18 mouse cellular contexts compared by ENCODE assay signal in genomic region chr13:93057492-93058260, GRCm38 (mm10).
A peak's percentile ranks its signal among the peaks of the same experiment; 100 is the strongest.
DNase-seq lines count a peak whose midpoint lies in the region; TF ChIP-seq lines count a peak whose summit lies in the region.
"Had no signal": no experiment of that assay in that cellular context is flagged by ENCODE, and none has a peak within 500 bp of the region (broad histone marks: within the 10 kb centered on the region; RNA-seq: fewer than 3 reads in every experiment).

No protein-coding gene starts in this region.

- intact Hi-C loops in gastrocnemius, adult 2 months (cut with DNase I) = loop anchor here (10.0 kb wide), 1 partner anchor 173 kb away; no protein-coding TSS in a partner anchor
- intact Hi-C loops in left cerebral cortex, adult 2 months (cut with DNase I) = loop anchor here (1.0 to 5.0 kb wide), 4 partner anchors 57 to 300 kb away; no protein-coding TSS in a partner anchor

- peak overlapping the region; percentile 24 for H3K27ac ChIP-seq in gastrocnemius, adult 2 months
- peak overlapping the region; percentile 90 for H3K27ac ChIP-seq in left cerebral cortex, adult 2 months
- H3K27ac ChIP-seq: embryonic facial prominence, embryonic 12.5 days; forebrain, embryonic 15.5 days; hindbrain, embryonic 13.5 days; hindbrain, postnatal 0 days had no signal

- H3K4me3 ChIP-seq in gastrocnemius, adult 2 months = no peak overlapping the region
- no peak overlapping the region for H3K4me3 ChIP-seq in left cerebral cortex, adult 2 months
- H3K4me3 ChIP-seq: embryonic facial prominence, embryonic 12.5 days; forebrain, embryonic 15.5 days; hindbrain, embryonic 13.5 days had no signal

- no peak for DNase-seq in gastrocnemius, adult 2 months
- no peak for DNase-seq in gastrocnemius, postnatal 25 days
- DNase-seq in left cerebral cortex, adult 2 months (ENCODE audit: extremely low spot score in 1 of 2, low spot score in 2 of 2) = no peak
- no peak for DNase-seq in left cerebral cortex, adult 18-20 months (ENCODE audit: low spot score in 2 of 2)
- peak; percentile 27 for DNase-seq in right cerebral cortex, postnatal 25 days
- DNase-seq in right cerebral cortex, postnatal 10 days (ENCODE audit: low spot score in 2 of 2) = no peak
- no peak for DNase-seq in lung, adult 18-20 months
- DNase-seq: adrenal gland, adult 2 months; adrenal gland, postnatal 36 days; cerebellum, adult 11 months; cerebellum, adult 8-10 months; cerebellum, postnatal 14 days; gastrocnemius, postnatal 10 days; heart, postnatal 14 days had no signal

- no peak for TF ChIP-seq CTCF in gastrocnemius, adult 2 months (IDR thresholded peaks at IDR 0.05)
- TF ChIP-seq CTCF in left cerebral cortex, adult 2 months (IDR thresholded peaks at IDR 0.05) = no peak
